Mouse (Mus musculus) lung, adult 2 months (tissue): ENCODE results near the gene Plekhh1.

Source experiments
- CTCF ChIP-seq: fragments of 200-500 bp; IDR thresholded peaks from 2 replicates; pipeline ENCODE4 v1.5.1; 2011; ENCODE audit warnings: mild to moderate bottlenecking, low read length, control low read depth; ENCODE audit not compliant: insufficient read depth
- POLR2A ChIP-seq: fragments of 200-500 bp; IDR thresholded peaks from 2 replicates; pipeline ENCODE4 v1.6.1; 2011; ENCODE audit warnings: low read depth, mild to moderate bottlenecking, control low read depth, low read length, borderline replicate concordance; ENCODE audit errors: extremely low read depth

DNA sequence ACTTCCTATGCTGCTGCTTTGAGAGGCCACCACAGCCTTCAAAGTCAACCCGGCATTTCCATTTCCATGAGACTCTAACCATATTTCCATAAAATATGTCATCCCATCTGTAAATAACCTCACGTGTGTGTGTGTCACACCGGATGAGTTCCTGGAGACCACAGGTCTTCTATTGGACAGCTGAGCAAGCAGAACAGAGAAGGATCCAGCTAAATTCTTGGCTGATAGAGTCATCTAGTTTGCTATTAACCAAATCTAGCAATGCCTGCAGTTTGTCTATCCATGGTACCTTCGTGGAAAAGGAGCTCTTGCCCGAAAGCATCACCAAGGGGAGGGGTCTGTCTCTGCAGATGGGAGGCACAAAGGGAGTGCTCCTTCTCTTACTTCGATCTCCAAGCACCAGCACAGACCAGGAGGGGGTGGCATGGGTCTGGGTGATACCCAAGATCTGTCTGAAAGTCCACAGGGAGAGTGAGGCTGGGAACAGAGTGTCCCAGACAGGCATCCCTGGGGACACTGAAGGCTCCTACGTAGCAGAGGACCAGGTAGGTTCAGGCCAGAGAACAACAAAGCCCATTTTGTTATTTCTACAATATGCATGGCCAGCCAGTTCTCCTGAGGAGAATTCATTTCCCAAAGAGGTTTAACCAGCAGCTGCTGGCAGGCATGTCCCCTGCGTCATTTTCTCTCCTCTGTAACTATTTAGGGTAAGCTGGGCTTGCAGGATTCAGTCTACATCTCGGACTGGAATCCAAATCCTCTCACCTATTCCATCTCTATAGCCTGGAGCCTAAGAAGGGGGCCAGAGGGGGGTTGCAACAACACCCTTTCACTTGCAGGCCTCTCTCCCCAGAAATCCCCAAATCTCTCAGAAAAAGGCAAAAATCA is 46.8 kb upstream of the Plekhh1 start:
- TF ChIP-seq CTCF (no peak), POLR2A (no peak)
